23 mouse cellular contexts compared by ENCODE assay signal in genomic region chr10:75646406-75646805, GRCm38 (mm10). TPM values are rescaled to one million over a fixed set of nuclear protein-coding genes. Genes with fewer than 3 reads are reported as not detected.
DNase-seq lines count a peak whose midpoint lies in the region; ATAC-seq and TF ChIP-seq lines count a peak whose summit lies in the region.
"Had no signal": no experiment of that assay in that cellular context is flagged by ENCODE, and none has a peak within 500 bp of the region (broad histone marks: within the 10 kb centered on the region; RNA-seq: fewer than 3 reads in every experiment).

No protein-coding gene starts in this region.

- peaks cover 54% of the 10 kb centered on the region for H3K36me3 ChIP-seq in heart, embryonic 14.5 days (ENCODE audit: control insufficient read depth, insufficient read depth, low read length)
- H3K36me3 ChIP-seq in lung, embryonic 16.5 days (ENCODE audit: control insufficient read depth, insufficient read depth, low read length), result peaks cover 23% of the 10 kb centered on the region

- no peak overlapping the region for H3K4me3 ChIP-seq in heart, embryonic 14.5 days (ENCODE audit: control insufficient read depth in 1 of 2, insufficient read depth in 1 of 2, low read depth in 1 of 2, low read length in 2 of 2)
- H3K4me3 ChIP-seq in lung, embryonic 16.5 days (ENCODE audit: low read length), result no peak overlapping the region
- no peak overlapping the region for H3K4me3 ChIP-seq in lung, adult 2 months (replicated peaks; ENCODE audit: extremely low read depth, low read depth, low read length)
- H3K4me3 ChIP-seq: embryonic facial prominence, embryonic 12.5 days; heart, adult 2 months; hindbrain, embryonic 15.5 days; neural tube, embryonic 15.5 days had no signal

- 0 out of 2 replicates have a peak overlapping the region, but pooled peaks have one; percentile 17 for H3K9ac ChIP-seq in heart, embryonic 14.5 days (ENCODE audit: low read length)
- H3K9ac ChIP-seq in lung, embryonic 16.5 days (ENCODE audit: low read length), result no peak overlapping the region
- H3K9ac ChIP-seq: embryonic facial prominence, embryonic 12.5 days; forebrain, postnatal 0 days; hindbrain, embryonic 15.5 days; liver, postnatal 0 days; neural tube, embryonic 15.5 days had no signal

- WGBS in heart, embryonic 14.5 days, result 89% methylated on average over 6 of the region's 6 CpGs
- 85% methylated on average over 6 of the region's 6 CpGs for WGBS in lung, embryonic 16.5 days
- 82% methylated on average over 6 of the region's 6 CpGs for WGBS in lung, adult 2 months

- TF ChIP-seq POLR2A in lung, adult 2 months (IDR thresholded peaks at IDR 0.05; ENCODE audit: borderline replicate concordance, extremely low read depth, low read depth, low read length), result no peak

- peak; percentile 57 for DNase-seq in cerebellum, adult 11-12 months
- DNase-seq in cerebellum, postnatal 4 days (ENCODE audit: low spot score in 2 of 2), result no peak
- no peak for DNase-seq in heart, adult 18-20 months
- no peak for DNase-seq in lung, adult 2 months
- DNase-seq in cerebellum, postnatal 25 days, result peak; percentile 54 to 65
- DNase-seq in kidney, postnatal 36 days, result no peak
- DNase-seq: adrenal gland, postnatal 14 days; forebrain, postnatal 0 days; gastrocnemius, postnatal 14 days; heart, adult 2 months; kidney, adult 2 months; liver, postnatal 0 days; right cerebral cortex, adult 18-20 months; thymus, adult 2 months; thymus, postnatal 4 days had no signal

- no peak overlapping the region for H3K4me2 ChIP-seq in heart, embryonic 14.5 days (ENCODE audit: low read length)
- H3K4me2 ChIP-seq in lung, embryonic 16.5 days (ENCODE audit: low read depth, low read length), result no peak overlapping the region
- H3K4me2 ChIP-seq: embryonic facial prominence, embryonic 12.5 days; hindbrain, embryonic 15.5 days; liver, embryonic 11.5 days; neural tube, embryonic 15.5 days had no signal

- peaks cover 23 to 32% of the 10 kb centered on the region in 2 experiments for H3K4me1 ChIP-seq in heart, embryonic 14.5 days (ENCODE audit: control insufficient read depth in 2 of 2, insufficient read depth in 2 of 2, low read length in 2 of 2)
- peaks cover 22% of the 10 kb centered on the region for H3K4me1 ChIP-seq in lung, embryonic 16.5 days (replicated peaks; ENCODE audit: control insufficient read depth, insufficient read depth, low read length)
- H3K4me1 ChIP-seq in lung, adult 2 months (ENCODE audit: control insufficient read depth, insufficient read depth, low read length), result peaks cover 9% of the 10 kb centered on the region

- H3K27me3 ChIP-seq in heart, embryonic 14.5 days (ENCODE audit: control insufficient read depth, insufficient read depth, low read length), result no peaks in the 10 kb centered on the region
- no peaks in the 10 kb centered on the region for H3K27me3 ChIP-seq in lung, embryonic 16.5 days (ENCODE audit: control insufficient read depth, insufficient read depth, low read depth, low read length)
- H3K27me3 ChIP-seq: embryonic facial prominence, embryonic 12.5 days; hindbrain, embryonic 15.5 days; neural tube, embryonic 15.5 days had no signal

- TF ChIP-seq CTCF in lung, adult 2 months (IDR thresholded peaks at IDR 0.05; ENCODE audit: insufficient read depth, low read length), result no peak

- H3K9me3 ChIP-seq in heart, embryonic 14.5 days (ENCODE audit: control insufficient read depth, low read length), result no peaks in the 10 kb centered on the region
- H3K9me3 ChIP-seq in lung, embryonic 16.5 days (ENCODE audit: control insufficient read depth, low read length), result no peaks in the 10 kb centered on the region
- H3K9me3 ChIP-seq: embryonic facial prominence, embryonic 12.5 days; hindbrain, embryonic 15.5 days; neural tube, embryonic 15.5 days had no signal

- peak overlapping the region; percentile 89 to 93; a peak in 3 of 4 replicates for H3K27ac ChIP-seq in heart, embryonic 14.5 days (replicated peaks in 1 of 2; ENCODE audit: control insufficient read depth in 1 of 2, insufficient read depth in 1 of 2, low read depth in 2 of 2, low read length in 2 of 2)
- peak overlapping the region; percentile 50; the same call in 1 of the 2 replicates for H3K27ac ChIP-seq in lung, embryonic 16.5 days (ENCODE audit: low read length)
- H3K27ac ChIP-seq: embryonic facial prominence, embryonic 12.5 days; kidney, postnatal 0 days; macrophage had no signal

- no peak for ATAC-seq in heart, embryonic 14.5 days (ENCODE audit: insufficient number of reproducible peaks, insufficient read depth, low FRiP score, low read depth)
- no peak for ATAC-seq in lung, embryonic 16.5 days (ENCODE audit: low read depth)
- ATAC-seq: forebrain, postnatal 0 days; liver, postnatal 0 days had no signal

RNA-seq across cellular contexts. Expression of gene Susd2, which starts 2.6 kb away (rescaled TPM):
- 11.7 and 13.3 TPM in 2 replicates for polyA plus RNA-seq in heart, embryonic 14.5 days (2014; fragmentation: Nextera tagmentation; extraction: Ambion mirVana)
- total RNA-seq in heart, adult 18-20 months (2021), result 1 to 10 TPM; 1.5 to 1.8 TPM
- 11.0 and 13.0 TPM in 2 replicates for polyA plus RNA-seq in lung, embryonic 16.5 days (2015; fragmentation: Nextera tagmentation; extraction: Ambion mirVana)
- polyA plus RNA-seq in lung, adult 2 months (2012; rRNA removed), result 13.4 and 15.3 TPM in 2 replicates

RNA-seq across cellular contexts. Expression of gene Ggt5, which starts 57.3 kb away (rescaled TPM):
- 7.6 and 8.1 TPM in 2 replicates for polyA plus RNA-seq in heart, embryonic 14.5 days (2014; fragmentation: Nextera tagmentation; extraction: Ambion mirVana)
- total RNA-seq in heart, adult 18-20 months (2021), result 1 to 10 TPM; 4.2 to 4.7 TPM
- 2.5 and 5.2 TPM in 2 replicates for polyA plus RNA-seq in lung, embryonic 16.5 days (2015; fragmentation: Nextera tagmentation; extraction: Ambion mirVana)
- 35.5 and 39.7 TPM in 2 replicates for polyA plus RNA-seq in lung, adult 2 months (2012; rRNA removed)

Comparison
In these comparisons a context has a peak if more than half of its experiments do, and no peak if none do; other contexts are left out.
1. DNase-seq: peak in cerebellum, adult 11-12 months (single experiment) and cerebellum, postnatal 25 days (2 of 2); none in cerebellum, postnatal 4 days (0 of 2), heart, adult 18-20 months (0 of 2), lung, adult 2 months (single experiment) and kidney, postnatal 36 days (0 of 2).